Mouse (Mus musculus): ENCODE results near the gene Gpha2. TPM values are rescaled to one million over a fixed set of nuclear protein-coding genes. Genes with fewer than 3 reads are reported as not detected.
A peak's percentile ranks its signal among the peaks of the same experiment; 100 is the strongest.

The Gpha2 gene
- polyA plus RNA-seq, 1 experiment, result 0.74 TPM

GRCm38 (mm10) chr19:6271206-6271605 lies 45.0 kb downstream of the Gpha2 start:
- peaks cover 40% of the 10 kb centered on the region for H3K4me1 ChIP-seq (ENCODE audit: control insufficient read depth, insufficient read depth, insufficient read length, low read length)
- TF ChIP-seq CTCF (IDR thresholded peaks at IDR 0.05; ENCODE audit: extremely low read depth, insufficient read length, insufficient replicate concordance, low read depth, low read length) (no peak), POLR2A (IDR thresholded peaks at IDR 0.05; ENCODE audit: low read depth, low read length) (no peak)
- WGBS, result 26% methylated on average over 8 of the region's 8 CpGs
- H3K27me3 ChIP-seq (ENCODE audit: control insufficient read depth, insufficient read depth, low read length), result no peaks in the 10 kb centered on the region
- no peak overlapping the region for H3K4me3 ChIP-seq (ENCODE audit: low read depth, low read length)
- no peaks in the 10 kb centered on the region for H3K36me3 ChIP-seq (ENCODE audit: control insufficient read depth, insufficient read depth, low read length)
- H3K27ac ChIP-seq (ENCODE audit: insufficient read depth, low read depth, low read length), result peak overlapping the region; percentile 92

DNA sequence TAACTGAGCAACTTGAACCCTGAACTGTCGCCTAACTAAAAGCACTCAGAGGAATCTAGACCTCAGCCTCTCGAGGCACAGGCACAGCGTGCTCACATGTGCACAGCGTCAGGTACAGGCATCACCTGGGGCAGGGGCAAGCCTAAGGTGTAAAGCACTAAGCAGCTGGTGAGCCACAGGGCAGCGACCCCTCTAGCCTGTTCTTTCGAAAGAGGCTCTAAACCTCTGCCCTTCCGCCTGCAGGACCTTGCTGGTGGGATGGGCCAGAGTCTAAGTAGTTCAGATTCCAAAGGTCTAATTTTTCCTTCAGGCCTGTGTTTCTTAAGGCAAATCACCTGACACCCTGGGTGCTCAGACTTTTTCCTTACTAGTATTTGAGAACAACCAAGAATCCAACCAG lies 45.9 kb downstream of the Gpha2 start:
- peaks cover 40% of the 10 kb centered on the region for H3K4me1 ChIP-seq (ENCODE audit: control insufficient read depth, insufficient read depth, insufficient read length, low read length)
- TF ChIP-seq POLR2A (IDR thresholded peaks at IDR 0.05; ENCODE audit: low read depth, low read length), result no peak
- no peak for TF ChIP-seq CTCF (IDR thresholded peaks at IDR 0.05; ENCODE audit: extremely low read depth, insufficient read length, insufficient replicate concordance, low read depth, low read length)
- H3K27ac ChIP-seq (ENCODE audit: insufficient read depth, low read depth, low read length), result peak overlapping the region; percentile 92
- no peak overlapping the region for H3K4me3 ChIP-seq (ENCODE audit: low read depth, low read length)
- WGBS, result 33% methylated on average over 7 of the region's 7 CpGs
- H3K27me3 ChIP-seq (ENCODE audit: control insufficient read depth, insufficient read depth, low read length), result no peaks in the 10 kb centered on the region
- no peaks in the 10 kb centered on the region for H3K36me3 ChIP-seq (ENCODE audit: control insufficient read depth, insufficient read depth, low read length)

DNA sequence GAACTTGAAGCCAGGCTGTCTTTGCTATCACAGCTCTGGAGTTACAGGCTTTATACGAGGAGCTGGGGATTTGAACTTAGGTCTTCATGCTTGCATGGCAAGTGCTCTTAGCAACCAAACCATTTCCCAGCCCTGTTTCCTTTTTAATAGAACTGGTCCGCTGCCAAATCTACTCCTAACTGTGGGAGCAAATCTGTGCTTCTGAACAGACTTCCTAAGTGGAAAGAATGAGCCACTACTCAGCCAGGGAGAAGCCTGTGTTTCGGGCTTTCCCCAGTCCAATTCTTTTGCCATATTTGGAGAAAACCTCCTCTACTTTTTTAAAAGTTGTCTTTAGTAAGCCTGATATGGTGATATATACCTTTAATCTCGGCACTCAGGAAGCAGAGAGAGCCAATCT lies 46.6 kb downstream of the Gpha2 start:
- no peak for TF ChIP-seq POLR2A (IDR thresholded peaks at IDR 0.05; ENCODE audit: low read depth, low read length)
- no peak for TF ChIP-seq CTCF (IDR thresholded peaks at IDR 0.05; ENCODE audit: extremely low read depth, insufficient read length, insufficient replicate concordance, low read depth, low read length)
- no peak overlapping the region for H3K4me3 ChIP-seq (ENCODE audit: low read depth, low read length)
- H3K4me1 ChIP-seq (ENCODE audit: control insufficient read depth, insufficient read depth, insufficient read length, low read length), result peaks cover 40% of the 10 kb centered on the region
- peak overlapping the region; percentile 77 for H3K27ac ChIP-seq (ENCODE audit: insufficient read depth, low read depth, low read length)
- H3K27me3 ChIP-seq (ENCODE audit: control insufficient read depth, insufficient read depth, low read length), result no peaks in the 10 kb centered on the region
- 52% methylated on average over 4 of the region's 4 CpGs for WGBS
- no peaks in the 10 kb centered on the region for H3K36me3 ChIP-seq (ENCODE audit: control insufficient read depth, insufficient read depth, low read length)

- Histone ChIP-seq H3K4me3 (ENCODE audit: low read depth, low read length) (no peak overlapping the region), H3K27ac (ENCODE audit: insufficient read depth, low read depth, low read length) (peak overlapping the region; percentile 27), H3K4me1 (ENCODE audit: control insufficient read depth, insufficient read depth, insufficient read length, low read length) (peaks cover 42% of the 10 kb centered on the region), H3K36me3 (ENCODE audit: control insufficient read depth, insufficient read depth, low read length) (no peaks in the 10 kb centered on the region), H3K27me3 (ENCODE audit: control insufficient read depth, insufficient read depth, low read length) (no peaks in the 10 kb centered on the region)
- 62% methylated on average over 4 of the region's 4 CpGs for WGBS
- TF ChIP-seq CTCF (IDR thresholded peaks at IDR 0.05; ENCODE audit: extremely low read depth, insufficient read length, insufficient replicate concordance, low read depth, low read length) (no peak), POLR2A (IDR thresholded peaks at IDR 0.05; ENCODE audit: low read depth, low read length) (no peak)
Observed at GRCm38 (mm10) chr19:6273592-6273991, 47.4 kb downstream of the Gpha2 start.

- TF ChIP-seq POLR2A (IDR thresholded peaks at IDR 0.05; ENCODE audit: low read depth, low read length) (no peak), CTCF (IDR thresholded peaks at IDR 0.05; ENCODE audit: extremely low read depth, insufficient read length, insufficient replicate concordance, low read depth, low read length) (no peak)
- 89% methylated on average over 13 of the region's 13 CpGs for WGBS
- no peaks in the 10 kb centered on the region for H3K27me3 ChIP-seq (ENCODE audit: control insufficient read depth, insufficient read depth, low read length)
- peaks cover 46% of the 10 kb centered on the region for H3K4me1 ChIP-seq (ENCODE audit: control insufficient read depth, insufficient read depth, insufficient read length, low read length)
- H3K36me3 ChIP-seq (ENCODE audit: control insufficient read depth, insufficient read depth, low read length), result 0 out of 2 replicates have a peak, but pooled peaks cover 3% of the 10 kb centered on the region
- H3K4me3 ChIP-seq (ENCODE audit: low read depth, low read length), result no peak overlapping the region
- H3K27ac ChIP-seq (ENCODE audit: insufficient read depth, low read depth, low read length), result peak overlapping the region; percentile 27
Observed at GRCm38 (mm10) chr19:6273998-6274608, 47.9 kb downstream of the Gpha2 start.

DNA sequence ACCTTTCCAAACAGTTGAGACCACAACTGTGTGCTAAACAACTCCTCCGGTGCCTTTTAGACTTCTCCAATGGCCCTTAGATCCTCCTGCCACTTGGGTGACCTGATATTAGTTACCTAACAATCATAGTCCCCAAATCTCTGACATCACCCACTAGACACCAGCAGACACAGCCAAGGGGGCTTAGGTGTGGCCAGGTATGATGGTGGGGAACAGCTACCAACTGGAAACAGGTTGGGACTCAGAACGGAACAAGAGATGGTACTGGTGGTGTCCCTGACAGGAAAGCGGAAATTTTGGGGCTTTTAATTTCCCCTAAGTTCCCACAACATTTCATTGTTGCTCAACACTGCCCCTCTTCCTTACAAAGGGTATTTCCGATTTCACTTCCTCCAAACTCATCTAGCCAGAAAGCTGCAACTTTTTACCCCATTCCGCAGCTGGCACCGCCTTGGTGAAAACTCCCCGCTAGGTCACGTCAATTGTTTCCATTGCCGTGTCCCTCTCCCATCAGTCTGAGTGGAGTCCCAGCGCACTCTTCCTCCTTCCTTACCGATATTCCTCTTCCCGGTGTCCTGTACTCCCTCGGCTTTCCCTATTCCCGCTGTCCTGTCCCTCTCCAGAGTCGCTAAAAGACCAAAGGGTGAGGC lies 49.7 kb downstream of the Gpha2 start:
- H3K27ac ChIP-seq (ENCODE audit: insufficient read depth, low read depth, low read length), result peak overlapping the region; percentile 84
- 4% methylated on average over 15 of the region's 15 CpGs for WGBS
- TF ChIP-seq POLR2A (IDR thresholded peaks at IDR 0.05; ENCODE audit: low read depth, low read length) (no peak), CTCF (IDR thresholded peaks at IDR 0.05; ENCODE audit: extremely low read depth, insufficient read length, insufficient replicate concordance, low read depth, low read length) (no peak)
- peak overlapping the region; percentile 91 for H3K4me3 ChIP-seq (ENCODE audit: low read depth, low read length)
- H3K36me3 ChIP-seq (ENCODE audit: control insufficient read depth, insufficient read depth, low read length), result peaks cover 16% of the 10 kb centered on the region
- peaks cover 44% of the 10 kb centered on the region for H3K4me1 ChIP-seq (ENCODE audit: control insufficient read depth, insufficient read depth, insufficient read length, low read length)
- no peaks in the 10 kb centered on the region for H3K27me3 ChIP-seq (ENCODE audit: control insufficient read depth, insufficient read depth, low read length)

Data from small intestine, adult 2 months (tissue).